Mouse (Mus musculus) stomach, embryonic 16.5 days (tissue): ENCODE measurements around the gene Eif2ak3. TPM values are rescaled to one million over a fixed set of nuclear protein-coding genes. Genes with fewer than 3 reads are reported as not detected.

Source experiments
- ATAC-seq: fragments of 200-750 bp; cut with Nextera tagmentation; 2 replicates; pipeline ENCODE4 v1.8.0; 2017; ENCODE audit warnings: moderate number of reproducible peaks, moderate TSS enrichment; ENCODE audit not compliant: insufficient read depth, low FRiP score
- H3K27ac ChIP-seq: fragments of 300-500 bp; sonication (generic); 2 replicates; pipeline ENCODE4 v1.5.1; 2014; ENCODE audit warnings: low read length
- H3K27me3 ChIP-seq: fragments of 300-500 bp; sonication (generic); 2 replicates; pipeline ENCODE4 v1.6.1; 2014; ENCODE audit warnings: low read length, control low read depth, mixed read lengths; ENCODE audit not compliant: control insufficient read depth, insufficient read depth
- H3K36me3 ChIP-seq: fragments of 300-500 bp; sonication (generic); 2 replicates; pipeline ENCODE4 v1.6.1; 2014; ENCODE audit warnings: low read length; ENCODE audit not compliant: control insufficient read depth, insufficient read depth
- H3K4me1 ChIP-seq: fragments of 300-500 bp; sonication (generic); 2 replicates; pipeline ENCODE4 v1.6.1; 2014; ENCODE audit warnings: low read length, control low read depth, mixed read lengths; ENCODE audit not compliant: control insufficient read depth, insufficient read depth
- H3K4me2 ChIP-seq: fragments of 300-500 bp; sonication (generic); 2 replicates; pipeline ENCODE4 v1.6.1; 2014; ENCODE audit warnings: low read depth, low read length, mixed read lengths
- H3K4me3 ChIP-seq: fragments of 300-500 bp; sonication (generic); replicated peaks from 2 replicates; pipeline ENCODE4 v1.5.1; 2014; ENCODE audit warnings: mild to moderate bottlenecking, low read length
- H3K9ac ChIP-seq: fragments of 300-500 bp; sonication (generic); 2 replicates; pipeline ENCODE4 v1.6.1; 2014; ENCODE audit warnings: low read length
- H3K9me3 ChIP-seq: fragments of 300-500 bp; sonication (generic); replicated peaks from 2 replicates; pipeline ENCODE4 v1.6.1; 2016; ENCODE audit warnings: low read length, control low read depth; ENCODE audit not compliant: control insufficient read depth
- WGBS: fragments of 180-500 bp; shearing (Covaris S2); extraction: QIAGEN DNeasy Blood & Tissue Kit; methylation state at CpG from one replicate; pipeline ENCODE4 v1.1.7; 2014; 5-methylcytosine and 5-hydroxymethylcytosine counted together
- polyA plus RNA-seq: library from polyadenylated mRNA; unstranded; fragments of >200 nt; fragmentation: Nextera tagmentation; extraction: Ambion mirVana; gene quantifications from 2 replicates; pipeline ENCODE4 v1.2.1, GENCODE M21; 2015

Eif2ak3 gene
- polyA plus RNA-seq, 1 experiment from 2014 or later, result 10.9 TPM

DNA sequence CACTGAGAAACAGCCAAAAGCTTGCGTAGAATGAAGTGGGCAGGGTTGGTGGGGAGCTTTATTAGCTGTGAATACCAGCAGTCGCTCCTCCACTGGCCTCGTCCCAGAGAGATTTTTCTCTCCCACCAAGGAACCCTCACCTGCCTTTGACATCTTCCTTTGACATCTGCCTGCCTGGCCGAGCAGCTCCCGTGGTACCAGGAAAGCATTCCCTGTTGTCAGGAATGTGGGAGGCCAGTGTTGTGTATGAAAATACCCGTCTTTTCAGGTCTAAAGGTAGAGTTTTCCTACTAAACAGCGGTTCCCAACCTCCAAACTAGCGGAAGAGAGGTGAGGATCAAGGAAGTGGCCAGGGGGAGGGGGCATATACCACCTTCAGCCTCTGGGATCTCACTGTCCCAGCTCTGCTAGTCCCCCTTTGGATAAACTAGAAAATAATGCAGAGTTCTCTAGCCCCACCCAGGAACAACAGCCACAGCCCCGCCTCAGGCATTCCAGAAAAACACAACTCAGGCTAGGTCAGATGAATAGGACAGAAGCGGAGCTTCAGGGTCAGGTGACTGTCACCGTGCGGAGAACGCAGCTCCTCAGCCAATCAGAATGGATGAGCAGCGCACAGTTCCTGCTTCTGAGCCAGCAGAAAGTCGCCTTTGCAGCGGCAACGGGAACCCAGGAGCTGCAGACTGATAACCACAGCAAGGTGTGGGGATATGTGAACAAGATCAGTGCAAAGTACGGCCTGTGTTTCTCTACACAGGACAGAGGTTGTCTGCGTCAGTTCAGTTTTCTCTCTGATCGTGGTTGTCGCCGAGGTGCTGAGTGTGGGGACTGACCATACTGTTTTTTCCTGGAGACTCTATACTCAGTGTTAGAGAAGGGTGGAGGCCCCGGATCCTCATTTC, 20.0 kb upstream of the Eif2ak3 start:
- Histone ChIP-seq H3K27me3 (no peaks in the 10 kb centered on the region), H3K4me2 (peak overlapping the region; percentile 71), H3K9me3 (no peaks in the 10 kb centered on the region), H3K9ac (peak overlapping the region; percentile 61), H3K36me3 (no peaks in the 10 kb centered on the region), H3K4me3 (peak overlapping the region; percentile 49), H3K4me1 (peaks cover 7% of the 10 kb centered on the region; the same call in 1 of the 2 replicates), H3K27ac (peak overlapping the region; percentile 60)
- peak; percentile 88 for ATAC-seq
- WGBS, result 7% methylated on average over 23 of the region's 23 CpGs

- peak overlapping the region; percentile 49 for H3K4me3 ChIP-seq
- no peaks in the 10 kb centered on the region for H3K27me3 ChIP-seq
- H3K27ac ChIP-seq, result peak overlapping the region; percentile 5; the same call in 1 of the 2 replicates
- peaks cover 7% of the 10 kb centered on the region; the same call in 1 of the 2 replicates for H3K4me1 ChIP-seq
- 36% methylated on average over 4 of the region's 4 CpGs for whole genome bisulfite sequencing
- no peak for ATAC-seq
- H3K36me3 ChIP-seq, result no peaks in the 10 kb centered on the region
- no peaks in the 10 kb centered on the region for H3K9me3 ChIP-seq
- peak overlapping the region; percentile 71 for H3K4me2 ChIP-seq
- peak overlapping the region; percentile 61 for H3K9ac ChIP-seq
These were observed 19.4 kb upstream of the Eif2ak3 start for GRCm38 (mm10) chr6:70824987-70825337.

DNA sequence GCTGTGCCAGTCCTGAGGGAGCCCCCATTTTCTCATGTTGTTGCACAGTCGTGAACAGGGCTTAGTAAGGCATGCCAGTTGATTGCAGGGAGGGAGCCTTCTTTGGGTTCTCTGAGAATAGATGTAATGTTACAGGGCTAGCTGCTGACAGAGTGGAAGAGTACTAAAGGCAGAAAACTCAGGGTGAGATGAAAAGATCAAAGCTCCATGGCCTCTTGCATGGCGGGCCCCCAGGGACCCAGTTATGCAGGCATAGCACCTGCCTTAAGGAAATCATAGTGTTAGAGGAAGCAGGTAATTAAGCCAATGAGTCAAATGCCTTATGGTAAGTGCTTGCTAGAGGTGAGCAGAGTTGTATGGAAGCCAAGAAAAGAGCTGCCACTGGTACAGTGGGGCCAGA, 14.9 kb upstream of the Eif2ak3 start:
- H3K9ac ChIP-seq, result no peak overlapping the region
- H3K4me2 ChIP-seq, result no peak overlapping the region
- H3K4me3 ChIP-seq, result no peak overlapping the region
- no peak overlapping the region for H3K27ac ChIP-seq
- no peaks in the 10 kb centered on the region for H3K4me1 ChIP-seq
- ATAC-seq, result no peak
- H3K27me3 ChIP-seq, result no peaks in the 10 kb centered on the region
- no peaks in the 10 kb centered on the region for H3K9me3 ChIP-seq
- 65% methylated on average over 2 of the region's 2 CpGs for WGBS
- no peaks in the 10 kb centered on the region for H3K36me3 ChIP-seq

DNA sequence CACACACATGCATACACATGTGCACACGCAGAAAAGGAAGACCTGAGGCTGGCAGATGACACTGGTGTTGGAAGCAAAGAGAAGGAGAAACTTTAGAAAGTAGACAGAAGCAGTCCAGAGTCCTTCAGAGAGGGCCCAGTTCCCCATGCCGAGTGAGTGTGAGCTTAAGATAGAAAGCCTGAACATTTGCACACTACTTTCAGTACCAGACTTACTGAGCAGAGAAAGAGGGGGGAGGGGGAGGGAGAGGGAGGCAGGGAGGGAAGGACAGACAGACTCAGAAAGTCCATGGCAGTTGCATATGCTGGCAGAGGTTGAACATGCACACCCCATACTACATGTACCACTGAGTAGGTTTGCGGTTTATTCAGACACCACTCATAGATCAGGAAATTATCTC, 13.8 kb upstream of the Eif2ak3 start:
- H3K4me1 ChIP-seq, result no peaks in the 10 kb centered on the region
- H3K4me3 ChIP-seq, result no peak overlapping the region
- 70% methylated on average over 3 of the region's 3 CpGs for WGBS
- no peaks in the 10 kb centered on the region for H3K36me3 ChIP-seq
- no peaks in the 10 kb centered on the region for H3K27me3 ChIP-seq
- no peak overlapping the region for H3K27ac ChIP-seq
- H3K9me3 ChIP-seq, result no peaks in the 10 kb centered on the region
- H3K9ac ChIP-seq, result no peak overlapping the region
- H3K4me2 ChIP-seq, result no peak overlapping the region
- no peak for ATAC-seq

GRCm38 (mm10) chr6:70831179-70831839, 13.0 kb upstream of the Eif2ak3 start:
- ATAC-seq, result no peak
- no peaks in the 10 kb centered on the region for H3K4me1 ChIP-seq
- H3K27ac ChIP-seq, result no peak overlapping the region
- 65% methylated on average over 10 of the region's 10 CpGs for WGBS
- H3K27me3 ChIP-seq, result no peaks in the 10 kb centered on the region
- no peak overlapping the region for H3K9ac ChIP-seq
- no peaks in the 10 kb centered on the region for H3K36me3 ChIP-seq
- H3K4me3 ChIP-seq, result no peak overlapping the region
- no peaks in the 10 kb centered on the region for H3K9me3 ChIP-seq
- no peak overlapping the region for H3K4me2 ChIP-seq

GRCm38 (mm10) chr6:70837297-70837696, 7.0 kb upstream of the Eif2ak3 start:
- Histone ChIP-seq H3K4me2 (no peak overlapping the region), H3K36me3 (no peaks in the 10 kb centered on the region), H3K27ac (no peak overlapping the region), H3K27me3 (no peaks in the 10 kb centered on the region), H3K9me3 (no peaks in the 10 kb centered on the region), H3K9ac (no peak overlapping the region), H3K4me1 (no peaks in the 10 kb centered on the region), H3K4me3 (no peak overlapping the region)
- 77% methylated on average over 2 of the region's 2 CpGs for WGBS
- no peak for ATAC-seq

- Histone ChIP-seq H3K4me1 (peaks cover 8% of the 10 kb centered on the region; the same call in 1 of the 2 replicates), H3K27me3 (no peaks in the 10 kb centered on the region), H3K36me3 (no peaks in the 10 kb centered on the region), H3K4me2 (no peak overlapping the region), H3K4me3 (no peak overlapping the region), H3K9ac (no peak overlapping the region), H3K9me3 (no peaks in the 10 kb centered on the region), H3K27ac (no peak overlapping the region)
- ATAC-seq, result no peak
- WGBS, result 46% methylated on average over 3 of the region's 3 CpGs
These were observed 5.8 kb upstream of the Eif2ak3 start for GRCm38 (mm10) chr6:70838532-70838931.

GRCm38 (mm10) chr6:70840281-70840680, 4.0 kb upstream of the Eif2ak3 start:
- Histone ChIP-seq H3K4me2 (no peak overlapping the region), H3K4me3 (no peak overlapping the region), H3K27ac (no peak overlapping the region), H3K4me1 (peaks cover 8% of the 10 kb centered on the region; the same call in 1 of the 2 replicates), H3K9me3 (no peaks in the 10 kb centered on the region), H3K36me3 (no peaks in the 10 kb centered on the region), H3K9ac (no peak overlapping the region), H3K27me3 (no peaks in the 10 kb centered on the region)
- 56% methylated on average over 5 of the region's 5 CpGs for WGBS
- ATAC-seq, result no peak

DNA sequence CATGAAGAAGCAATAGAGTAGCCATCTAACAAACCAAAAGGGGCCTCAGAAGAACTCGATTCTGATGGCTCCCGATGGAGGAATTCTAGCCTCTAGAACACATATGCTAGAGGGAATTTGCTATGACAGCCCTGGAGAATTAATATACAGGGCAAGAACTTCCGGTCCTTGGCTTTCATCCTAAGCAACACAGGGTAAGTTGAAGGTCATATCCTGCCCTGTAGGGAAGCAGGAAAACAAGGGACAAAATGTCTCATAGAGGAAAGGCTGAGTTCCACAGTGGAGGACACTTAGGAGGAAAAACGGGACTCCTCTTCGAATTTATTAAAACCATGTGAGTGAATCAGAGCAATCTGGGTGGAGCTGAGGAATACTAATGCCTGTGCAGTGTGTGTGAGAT, 1.3 kb upstream of the Eif2ak3 start:
- Histone ChIP-seq H3K4me3 (no peak overlapping the region), H3K4me1 (peaks cover 25% of the 10 kb centered on the region), H3K27ac (peak overlapping the region; percentile 93), H3K36me3 (no peaks in the 10 kb centered on the region), H3K4me2 (peak overlapping the region; percentile 64), H3K9ac (peak overlapping the region; percentile 72), H3K9me3 (no peaks in the 10 kb centered on the region), H3K27me3 (no peaks in the 10 kb centered on the region)
- WGBS, result 47% methylated on average over 5 of the region's 5 CpGs
- ATAC-seq, result no peak
